Mouse (Mus musculus) bone marrow macrophage, adult 2 months (primary cell): ENCODE measurements around the gene Rtn4rl1.

Experiments used
- CTCF ChIP-seq: IDR thresholded peaks from 2 replicates; pipeline ENCODE4 v1.5.1; 2012; ENCODE audit warnings: low read depth, mild to moderate bottlenecking, low read length, moderate library complexity
- POLR2A ChIP-seq: IDR thresholded peaks from 2 replicates; pipeline ENCODE4 v1.6.1; 2012; ENCODE audit warnings: mild to moderate bottlenecking, low read depth, low read length, borderline replicate concordance

DNA sequence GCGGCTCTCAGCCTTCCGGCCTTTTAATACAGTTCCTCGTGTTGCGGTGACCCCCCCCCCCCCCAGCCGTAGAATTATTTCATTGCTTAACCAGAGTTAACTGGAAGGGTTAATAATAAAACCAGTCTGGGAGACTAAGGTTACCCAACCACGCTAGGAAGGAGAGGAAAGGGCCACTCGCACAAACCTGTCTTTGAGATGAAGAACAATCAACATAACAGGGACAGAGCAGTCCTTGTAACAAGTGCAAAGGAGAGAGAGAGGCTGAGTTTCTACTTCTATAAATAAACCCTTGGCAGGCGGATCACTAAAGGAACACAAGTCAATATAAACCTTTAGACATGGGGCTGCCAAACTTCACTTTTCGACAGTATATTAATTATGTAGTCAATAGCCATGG, 104.0 kb downstream of the Rtn4rl1 start:
- TF ChIP-seq POLR2A (no peak), CTCF (no peak)
